Mouse (Mus musculus): ENCODE measurements at regions not wholly inside any gene's neighbourhood (a gene's known extent, or its start where the extent isn't known, plus 50 kb on each side); places are given as distances from the start of the nearest gene placed in this dataset.

DNA sequence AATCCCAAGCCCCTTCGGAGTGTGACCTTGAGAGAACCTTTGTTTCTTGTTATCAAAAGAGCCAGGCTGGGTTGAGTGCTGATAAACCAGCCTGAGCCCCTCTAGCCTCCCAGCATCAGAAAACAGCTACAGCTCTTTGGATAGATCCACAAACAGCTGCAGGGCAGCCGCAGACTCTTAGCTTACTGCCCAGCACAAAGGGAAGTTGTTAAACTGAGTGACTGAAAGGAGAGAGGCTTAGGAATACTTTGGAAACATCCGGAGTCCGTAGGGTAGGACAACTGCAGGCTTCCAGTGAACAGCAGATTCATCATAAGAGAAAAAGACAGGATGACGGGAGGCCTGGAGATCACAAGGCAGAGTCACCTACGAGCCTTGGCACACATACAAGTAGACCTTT lies 166.9 kb upstream of the Tyw5 start:
- DNase-seq (ENCODE audit: low spot score in 2 of 2) = no peak

DNA sequence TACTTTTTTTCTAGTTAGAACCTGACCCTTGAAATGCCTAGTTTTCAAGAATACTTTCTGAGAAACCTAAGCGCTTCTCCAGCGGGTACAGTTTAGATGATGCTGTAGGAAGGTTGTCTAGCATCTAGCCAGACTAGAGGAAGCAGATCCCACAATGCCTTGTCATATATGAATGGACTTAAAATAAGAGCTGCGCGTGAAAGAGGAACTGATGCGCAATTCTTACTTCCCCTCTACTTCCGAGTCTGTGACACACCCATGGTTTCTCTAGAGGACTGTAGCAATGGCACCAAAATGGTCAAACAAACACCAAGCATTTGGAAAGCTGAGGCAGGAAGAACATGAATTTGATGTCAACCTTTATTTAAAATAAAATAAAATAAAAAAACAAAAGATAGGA lies 167.6 kb upstream of the Tyw5 start:
- DNase-seq (ENCODE audit: low spot score in 2 of 2) = no peak

GRCm38 (mm10) chr1:57576066-57576753 lies 169.3 kb upstream of the Tyw5 start:
- no peak for DNase-seq (ENCODE audit: low spot score in 2 of 2)

DNA sequence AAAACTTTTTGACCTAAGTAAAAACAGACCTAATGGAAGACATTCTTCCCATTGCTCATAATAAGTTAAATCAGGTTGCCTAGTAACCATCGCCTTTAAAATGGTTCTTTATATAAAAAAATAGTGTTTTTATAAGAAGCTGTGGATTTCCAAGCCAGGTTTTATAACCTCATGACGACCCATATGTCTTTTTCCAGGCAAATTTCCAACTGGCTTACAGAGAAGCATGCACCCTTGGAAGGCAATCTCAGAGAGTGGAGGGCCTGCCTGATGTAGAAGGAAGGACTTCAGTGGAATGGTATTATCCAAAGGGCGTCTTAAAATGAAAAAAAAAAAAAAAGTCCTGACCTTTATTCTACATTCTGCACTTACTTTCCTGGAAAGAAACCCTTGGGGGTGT lies 172.2 kb upstream of the Tyw5 start:
- no peak for DNase-seq (ENCODE audit: low spot score in 2 of 2)

- DNase-seq (ENCODE audit: low spot score in 2 of 2) = no peak
Observed at GRCm38 (mm10) chr1:57593707-57594589, 180.0 kb upstream of the Spats2l start.

DNA sequence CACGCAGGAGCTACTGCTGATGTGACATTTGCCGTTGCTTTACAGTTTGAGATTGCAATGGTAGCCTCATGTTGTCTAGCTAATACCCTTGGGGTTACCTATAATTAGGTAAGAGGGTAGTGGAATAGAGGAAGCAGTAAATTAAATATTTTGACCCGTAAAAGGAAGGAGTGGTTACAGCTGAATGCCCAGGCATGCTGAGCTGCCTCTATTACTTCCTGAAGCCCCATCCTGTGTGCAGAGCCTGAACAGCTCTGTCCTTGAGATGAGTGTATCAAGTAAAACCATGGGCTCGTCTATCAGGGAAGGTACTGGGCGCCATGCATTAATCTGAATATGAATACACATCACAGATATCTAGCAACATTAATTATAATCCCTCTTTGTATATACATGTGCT lies 179.1 kb upstream of the Spats2l start:
- no peak for DNase-seq (ENCODE audit: low spot score in 2 of 2)

DNA sequence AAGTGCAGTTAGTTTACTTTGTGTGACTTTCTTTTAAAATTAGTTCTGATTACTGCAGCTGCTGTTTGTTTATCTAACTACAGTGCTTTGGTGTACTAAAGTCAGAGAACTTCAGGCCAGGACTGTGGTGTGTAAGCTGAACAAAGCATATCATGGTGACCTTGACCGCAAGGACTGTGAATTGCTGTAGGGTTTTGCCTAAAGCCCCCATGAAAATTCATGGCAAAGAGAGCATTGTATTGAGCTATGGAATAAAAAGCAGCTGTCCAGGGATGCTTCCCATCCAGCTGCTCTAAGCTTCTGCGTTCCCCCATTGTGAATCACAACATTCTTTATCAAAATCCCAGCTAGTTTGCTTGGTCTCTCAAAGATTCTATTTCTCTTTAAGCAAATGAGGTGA lies 173.0 kb upstream of the Spats2l start:
- no peak for DNase-seq (ENCODE audit: low spot score in 2 of 2)

- DNase-seq (ENCODE audit: low spot score in 2 of 2) = no peak
Observed at GRCm38 (mm10) chr1:57605525-57605924, 168.4 kb upstream of the Spats2l start.

DNA sequence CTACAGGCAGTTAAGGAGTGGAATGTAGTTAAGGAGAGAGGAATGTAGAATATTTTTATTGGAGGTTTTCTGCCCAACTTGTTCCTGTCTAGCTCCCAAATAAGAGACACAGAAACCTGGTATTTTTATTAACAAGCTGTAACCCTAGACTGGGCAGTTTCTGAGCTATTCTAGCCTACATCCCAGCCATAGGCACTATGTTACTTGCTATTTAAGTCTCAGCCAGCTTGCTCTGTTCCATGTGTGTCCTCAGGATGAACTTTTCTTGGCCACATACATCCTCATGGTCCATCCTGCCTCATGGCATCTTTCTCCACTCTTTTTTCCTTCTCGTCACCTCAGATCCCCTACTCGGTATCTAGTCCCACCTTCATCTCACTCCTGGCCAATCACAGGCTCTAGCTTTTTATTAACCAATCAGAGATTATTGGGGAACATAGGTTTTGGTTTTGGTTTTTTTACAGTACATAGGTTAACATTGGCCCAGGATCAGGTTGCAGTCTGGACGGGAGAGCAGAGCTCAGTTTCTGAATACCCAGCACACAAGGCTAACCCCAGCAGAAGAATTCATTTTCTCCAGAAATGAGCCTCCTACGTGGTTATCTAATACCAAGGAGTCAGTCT lies 167.8 kb upstream of the Spats2l start:
- no peak for DNase-seq (ENCODE audit: low spot score in 2 of 2)

- no peak for DNase-seq (ENCODE audit: low spot score in 2 of 2)
Observed at GRCm38 (mm10) chr1:57607026-57607425, 166.9 kb upstream of the Spats2l start.

DNA sequence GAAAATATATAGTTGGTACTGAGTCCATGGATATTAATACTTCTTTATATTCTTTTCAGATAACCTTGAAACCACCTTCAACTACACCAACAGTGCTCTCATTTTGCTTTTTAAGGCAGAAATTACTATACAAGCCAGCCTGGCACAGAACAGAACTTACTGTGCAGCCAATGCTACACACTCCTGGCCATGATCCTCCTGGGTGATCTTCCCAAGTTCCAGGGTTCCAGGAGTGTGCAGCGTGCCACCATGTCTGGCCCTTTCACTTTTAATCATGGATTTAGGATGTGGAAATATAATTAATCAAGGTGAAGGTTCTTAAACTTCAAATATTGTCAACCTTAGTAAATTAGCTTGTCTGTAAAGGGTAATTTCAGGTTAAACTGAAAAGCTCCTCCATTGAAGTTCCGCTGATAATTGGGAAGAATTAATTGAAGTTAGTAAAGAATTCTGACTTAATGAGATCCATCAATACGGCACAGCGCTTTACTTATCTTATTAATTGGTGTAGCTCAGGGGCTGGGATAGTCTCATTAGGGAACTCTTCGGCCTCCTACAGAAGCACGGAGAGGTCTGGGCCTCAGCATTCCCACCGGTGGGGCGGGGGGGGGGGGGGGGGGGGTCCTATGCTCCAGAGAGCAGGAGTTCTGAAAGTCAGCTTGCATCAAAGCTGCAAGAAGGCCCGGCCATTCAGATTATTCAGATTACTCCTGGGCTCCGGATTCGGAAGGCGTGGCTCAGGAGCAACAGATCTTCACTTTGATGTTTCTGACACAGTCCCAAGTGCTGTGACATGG lies 166.1 kb upstream of the Spats2l start:
- DNase-seq (ENCODE audit: low spot score in 2 of 2) = no peak

- DNase-seq (ENCODE audit: low spot score in 2 of 2) = no peak
Observed at GRCm38 (mm10) chr1:57608423-57608679, 165.6 kb upstream of the Spats2l start.

DNA sequence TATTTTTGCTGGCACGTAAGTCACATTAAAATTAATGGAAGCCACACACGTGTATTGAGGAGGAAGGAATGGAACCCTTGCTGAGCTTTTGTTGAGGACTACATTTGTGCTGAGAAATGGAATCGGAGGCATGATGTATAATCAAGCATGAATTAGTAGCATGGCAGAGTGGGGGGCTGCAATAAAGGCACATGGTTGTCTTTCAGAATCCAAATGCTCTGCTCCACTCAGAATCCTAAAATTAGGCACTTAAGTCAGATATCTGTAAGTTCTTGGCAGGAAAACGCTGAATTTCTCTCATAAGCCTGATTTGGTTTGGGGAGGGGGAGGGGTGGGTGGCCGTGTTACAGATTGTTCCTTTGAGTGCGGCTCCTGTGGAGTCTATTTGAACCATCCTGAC lies 164.7 kb upstream of the Spats2l start:
- no peak for DNase-seq (ENCODE audit: low spot score in 2 of 2)

DNA sequence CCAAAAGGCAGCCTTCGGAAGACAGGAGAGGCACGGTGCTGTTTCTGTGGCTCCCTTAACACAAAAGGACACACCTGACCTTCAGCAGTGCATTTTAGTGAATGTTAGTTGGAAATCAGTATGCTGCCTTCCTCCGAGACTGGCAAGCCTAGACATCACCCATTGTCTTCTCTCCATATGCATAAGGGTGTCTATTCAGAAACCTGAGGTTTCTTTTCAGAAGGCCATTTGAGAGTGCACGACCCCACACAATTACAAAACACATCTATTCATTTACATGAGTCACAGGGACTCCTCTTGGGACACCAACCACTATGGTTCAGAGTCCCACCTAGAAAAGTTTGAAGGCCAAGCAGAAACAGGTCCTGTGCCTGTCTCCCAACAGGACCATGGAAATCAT lies 161.8 kb upstream of the Spats2l start:
- DNase-seq (ENCODE audit: low spot score in 2 of 2) = no peak

DNA sequence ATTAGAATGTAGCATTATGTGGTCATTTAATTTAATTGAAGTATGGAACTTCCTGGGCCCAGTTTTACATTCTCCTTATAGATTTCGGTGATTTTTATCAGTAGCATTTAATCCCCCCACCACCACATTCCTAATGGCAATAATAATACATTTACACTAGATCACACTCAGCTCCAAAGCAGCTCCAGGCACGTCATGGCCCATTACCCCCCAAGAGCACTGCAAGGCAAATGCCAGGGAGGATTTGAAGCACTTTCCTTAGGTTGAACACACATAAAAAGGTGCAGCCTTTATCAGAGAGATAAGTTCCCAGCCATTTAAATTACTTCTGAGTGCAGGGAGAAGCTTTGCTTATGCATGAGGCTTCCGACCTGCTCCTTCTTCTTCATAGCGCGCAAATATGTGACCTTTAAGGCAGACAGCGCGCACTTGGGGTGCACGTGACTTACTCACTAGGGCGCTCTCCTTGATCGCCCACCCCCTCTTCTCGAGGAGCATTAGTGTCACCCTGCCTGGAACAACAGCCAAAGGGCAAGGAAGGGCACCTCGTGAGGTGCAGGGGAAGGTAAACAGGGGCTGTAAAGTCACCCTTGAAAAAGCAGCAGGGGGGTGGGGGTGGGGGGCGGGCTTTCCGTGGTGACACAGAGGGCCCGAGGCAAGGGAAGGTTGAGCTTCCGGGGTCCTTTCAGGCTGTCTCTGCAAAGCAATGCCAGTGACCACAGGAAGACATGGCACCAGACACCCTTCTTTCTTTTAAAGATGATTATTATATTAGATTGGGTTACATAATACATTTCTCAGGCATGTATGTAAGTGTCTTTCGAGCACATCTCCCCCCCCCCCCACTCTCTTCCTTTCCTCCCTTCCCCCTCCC lies 160.8 kb upstream of the Spats2l start:
- DNase-seq (ENCODE audit: low spot score in 2 of 2) = peak; percentile 9 to 13

DNA sequence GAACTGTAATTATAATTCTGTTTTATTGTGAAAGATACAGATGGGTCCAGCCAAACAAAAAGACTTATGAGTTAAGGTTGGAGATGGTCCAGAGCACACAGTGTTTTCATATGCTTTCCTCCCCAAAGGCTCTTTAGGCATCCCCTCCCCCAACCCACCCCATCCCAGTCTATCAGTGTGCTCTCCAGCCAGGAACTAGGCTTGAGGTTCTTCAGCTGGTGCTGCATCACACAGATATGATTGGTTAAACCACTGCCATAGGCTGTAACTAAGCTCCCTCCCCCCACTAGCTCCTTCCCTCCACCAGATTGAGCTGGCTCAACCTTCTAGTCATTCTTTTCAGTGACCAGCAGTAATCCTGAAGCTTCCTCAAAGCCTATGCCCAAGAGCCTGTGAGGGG lies 158.8 kb upstream of the Spats2l start:
- no peak for DNase-seq (ENCODE audit: low spot score in 2 of 2)

- no peak for DNase-seq (ENCODE audit: low spot score in 2 of 2)
Observed at GRCm38 (mm10) chr1:57617316-57617715, 156.6 kb upstream of the Spats2l start.

DNA sequence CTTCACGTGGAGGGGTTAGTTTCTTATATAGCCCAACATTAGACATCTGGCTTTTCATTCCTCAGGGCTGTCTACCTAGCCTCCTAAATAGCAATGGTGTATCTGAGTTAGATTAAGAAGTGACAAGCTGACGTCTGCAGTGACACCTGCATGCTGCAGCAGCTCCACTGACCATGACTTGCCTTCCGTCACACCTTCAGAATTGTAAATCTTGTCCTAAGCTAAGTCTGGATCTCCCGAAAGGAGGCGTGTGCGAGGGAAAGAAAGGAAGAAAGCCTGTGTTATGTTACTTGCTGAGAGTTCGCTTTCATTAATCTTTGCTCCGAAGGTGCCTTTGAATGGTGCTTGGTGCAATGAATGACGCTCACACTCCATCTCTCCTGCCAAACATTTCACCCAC lies 151.4 kb upstream of the Spats2l start:
- no peak for DNase-seq (ENCODE audit: low spot score in 2 of 2)

DNA sequence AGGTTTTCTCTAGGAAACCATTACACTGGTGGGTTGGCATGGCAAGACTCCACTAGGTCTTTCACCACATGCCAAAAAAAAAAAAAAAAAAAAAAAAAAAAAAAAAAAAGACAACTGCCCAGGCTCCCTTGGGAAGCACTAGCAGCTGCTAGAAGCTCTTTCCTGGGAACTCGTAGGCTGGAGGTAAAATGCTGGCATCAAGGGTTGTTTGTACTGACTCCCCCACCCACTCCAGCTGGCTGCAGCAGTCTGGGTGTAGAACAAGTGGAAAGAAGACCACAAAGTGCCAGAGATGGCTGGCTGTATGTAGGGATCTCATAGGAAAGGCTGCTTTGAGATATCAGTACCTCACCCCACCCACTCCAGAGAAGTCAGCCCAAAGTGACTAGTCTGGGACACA lies 140.0 kb upstream of the Spats2l start:
- no peak for DNase-seq (ENCODE audit: low spot score in 2 of 2)

GRCm38 (mm10) chr1:57642131-57642530 lies 131.8 kb upstream of the Spats2l start:
- no peak for DNase-seq (ENCODE audit: low spot score in 2 of 2)

DNA sequence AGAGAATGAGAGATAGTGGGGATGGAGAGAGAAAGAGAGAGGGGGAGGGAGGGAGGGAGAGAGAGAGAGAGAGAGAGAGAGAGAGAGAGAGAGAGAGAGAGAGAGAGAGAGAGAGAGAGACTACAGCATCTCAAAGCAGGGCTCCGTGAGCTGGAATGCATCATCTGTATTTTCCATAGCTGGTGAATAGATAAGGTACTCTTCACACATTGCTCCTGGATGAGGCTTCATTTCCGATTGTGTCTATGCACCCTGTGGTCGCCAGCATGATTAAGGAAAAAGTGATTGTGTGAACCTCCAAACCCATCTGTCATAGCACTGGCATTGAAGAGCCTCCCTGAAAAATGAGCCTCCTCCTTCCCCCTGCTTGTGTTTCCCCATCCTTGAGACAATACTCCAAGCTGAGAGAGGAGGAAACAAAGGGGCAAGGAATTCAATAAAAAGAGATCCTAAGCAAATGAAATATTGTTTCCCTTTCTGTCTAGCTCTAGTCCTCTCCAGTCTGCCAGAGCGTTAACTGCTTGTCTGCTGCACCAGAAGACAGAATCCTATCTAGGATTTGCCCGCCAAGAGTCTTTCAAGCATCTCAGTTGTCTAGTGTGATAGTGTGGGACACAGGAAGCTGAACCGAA lies 130.4 kb upstream of the Spats2l start:
- DNase-seq (ENCODE audit: low spot score in 2 of 2) = no peak

Measured in thymus, postnatal 10 days (tissue).